Mouse (Mus musculus): Measurements from ENCODE around the gene Grik3. TPM values are rescaled to one million over a fixed set of nuclear protein-coding genes. Genes with fewer than 3 reads are reported as not detected.

The Grik3 gene
- polyA plus RNA-seq, 1 experiment from 2014 or later: 0.15 TPM

GRCm38 (mm10) chr4:125478071-125478470 lies 12.4 kb upstream of the Grik3 start:
- Histone ChIP-seq H3K9ac (no peak overlapping the region), H3K27me3 (peaks cover 49% of the 10 kb centered on the region), H3K36me3 (no peaks in the 10 kb centered on the region), H3K4me2 (no peak overlapping the region), H3K27ac (no peak overlapping the region), H3K4me3 (no peak overlapping the region), H3K9me3 (replicated peaks) (no peaks in the 10 kb centered on the region), H3K4me1 (replicated peaks) (no peaks in the 10 kb centered on the region)
- ATAC-seq (replicated peaks; ENCODE audit: insufficient number of reproducible peaks, insufficient read depth, low FRiP score, low read depth): no peak
- 33% methylated on average over 12 of the region's 12 CpGs for WGBS

GRCm38 (mm10) chr4:125481256-125481655 lies 9.2 kb upstream of the Grik3 start:
- ATAC-seq (replicated peaks; ENCODE audit: insufficient number of reproducible peaks, insufficient read depth, low FRiP score, low read depth): no peak
- H3K9me3 ChIP-seq (replicated peaks): no peaks in the 10 kb centered on the region
- no peak overlapping the region for H3K9ac ChIP-seq
- WGBS: 19% methylated on average over 3 of the region's 3 CpGs
- peaks cover 74% of the 10 kb centered on the region for H3K27me3 ChIP-seq
- H3K4me3 ChIP-seq: no peak overlapping the region
- no peaks in the 10 kb centered on the region for H3K36me3 ChIP-seq
- H3K4me2 ChIP-seq: no peak overlapping the region
- H3K27ac ChIP-seq: no peak overlapping the region
- no peaks in the 10 kb centered on the region for H3K4me1 ChIP-seq (replicated peaks)

GRCm38 (mm10) chr4:125484131-125484530 lies 6.4 kb upstream of the Grik3 start:
- 27% methylated on average over 8 of the region's 8 CpGs for WGBS
- no peak for ATAC-seq (replicated peaks; ENCODE audit: insufficient number of reproducible peaks, insufficient read depth, low FRiP score, low read depth)

GRCm38 (mm10) chr4:125485416-125486239 lies 4.9 kb upstream of the Grik3 start:
- no peak overlapping the region for H3K27ac ChIP-seq
- H3K4me3 ChIP-seq: no peak overlapping the region
- H3K9me3 ChIP-seq (replicated peaks): no peaks in the 10 kb centered on the region
- no peaks in the 10 kb centered on the region for H3K36me3 ChIP-seq
- 40% methylated on average over 15 of the region's 15 CpGs for WGBS
- no peak overlapping the region for H3K4me2 ChIP-seq
- H3K9ac ChIP-seq: no peak overlapping the region
- peaks cover 10% of the 10 kb centered on the region for H3K4me1 ChIP-seq (replicated peaks)
- ATAC-seq (replicated peaks; ENCODE audit: insufficient number of reproducible peaks, insufficient read depth, low FRiP score, low read depth): no peak
- H3K27me3 ChIP-seq: peaks cover 96% of the 10 kb centered on the region

More at GRCm38 (mm10) chr4:125484131-125484530, 6.4 kb upstream of the Grik3 start:
- Histone ChIP-seq H3K4me3 (no peak overlapping the region), H3K4me1 (replicated peaks) (no peaks in the 10 kb centered on the region), H3K36me3 (no peaks in the 10 kb centered on the region), H3K27me3 (peaks cover 91% of the 10 kb centered on the region), H3K9ac (no peak overlapping the region), H3K4me2 (no peak overlapping the region), H3K9me3 (replicated peaks) (no peaks in the 10 kb centered on the region), H3K27ac (no peak overlapping the region)

- H3K4me2 ChIP-seq: no peak overlapping the region
- no peak overlapping the region for H3K27ac ChIP-seq
- H3K36me3 ChIP-seq: no peaks in the 10 kb centered on the region
- H3K27me3 ChIP-seq: peaks cover 97% of the 10 kb centered on the region
- no peak overlapping the region for H3K4me3 ChIP-seq
- no peak overlapping the region for H3K9ac ChIP-seq
- ATAC-seq (replicated peaks; ENCODE audit: insufficient number of reproducible peaks, insufficient read depth, low FRiP score, low read depth): no peak
- H3K9me3 ChIP-seq (replicated peaks): no peaks in the 10 kb centered on the region
- WGBS: 3% methylated on average over 13 of the region's 13 CpGs
- peaks cover 20% of the 10 kb centered on the region for H3K4me1 ChIP-seq (replicated peaks)
Measured at GRCm38 (mm10) chr4:125486616-125487015, 3.9 kb upstream of the Grik3 start.

GRCm38 (mm10) chr4:125487031-125487430 lies 3.5 kb upstream of the Grik3 start:
- 4% methylated on average over 7 of the region's 7 CpGs for WGBS
- no peaks in the 10 kb centered on the region for H3K9me3 ChIP-seq (replicated peaks)
- no peaks in the 10 kb centered on the region for H3K36me3 ChIP-seq
- H3K4me2 ChIP-seq: no peak overlapping the region
- ATAC-seq (replicated peaks; ENCODE audit: insufficient number of reproducible peaks, insufficient read depth, low FRiP score, low read depth): no peak
- H3K4me3 ChIP-seq: no peak overlapping the region
- H3K9ac ChIP-seq: no peak overlapping the region
- peaks cover 97% of the 10 kb centered on the region for H3K27me3 ChIP-seq
- H3K27ac ChIP-seq: no peak overlapping the region
- peaks cover 22% of the 10 kb centered on the region for H3K4me1 ChIP-seq (replicated peaks)

- Histone ChIP-seq H3K27me3 (peaks cover 100% of the 10 kb centered on the region), H3K4me2 (no peak overlapping the region), H3K4me1 (replicated peaks) (peaks cover 24% of the 10 kb centered on the region), H3K27ac (no peak overlapping the region), H3K4me3 (no peak overlapping the region), H3K36me3 (no peaks in the 10 kb centered on the region), H3K9ac (no peak overlapping the region), H3K9me3 (replicated peaks) (no peaks in the 10 kb centered on the region)
- ATAC-seq (replicated peaks; ENCODE audit: insufficient number of reproducible peaks, insufficient read depth, low FRiP score, low read depth): no peak
- WGBS: 4% methylated on average over 26 of the region's 26 CpGs
Measured at GRCm38 (mm10) chr4:125488796-125489637, 1.5 kb upstream of the Grik3 start.

GRCm38 (mm10) chr4:125489901-125490590 lies 454 bp upstream of the Grik3 start:
- 0 out of 2 replicates have a peak, but pooled peaks have one; percentile 32 for ATAC-seq (replicated peaks; ENCODE audit: insufficient number of reproducible peaks, insufficient read depth, low FRiP score, low read depth)
- Histone ChIP-seq H3K9ac (no peak overlapping the region), H3K36me3 (no peaks in the 10 kb centered on the region), H3K4me2 (peak overlapping the region; percentile 60), H3K27me3 (peaks cover 100% of the 10 kb centered on the region), H3K9me3 (replicated peaks) (no peaks in the 10 kb centered on the region), H3K4me1 (replicated peaks) (peaks cover 24% of the 10 kb centered on the region), H3K27ac (no peak overlapping the region), H3K4me3 (peak overlapping the region; percentile 36)
- whole genome bisulfite sequencing: under 1% methylated on average over 80 of the region's 81 CpGs

- Histone ChIP-seq H3K4me2 (peak overlapping the region; percentile 60), H3K27ac (no peak overlapping the region), H3K36me3 (no peaks in the 10 kb centered on the region), H3K27me3 (peaks cover 100% of the 10 kb centered on the region), H3K9ac (no peak overlapping the region), H3K4me1 (replicated peaks) (peaks cover 32% of the 10 kb centered on the region), H3K4me3 (peak overlapping the region; percentile 36), H3K9me3 (replicated peaks) (no peaks in the 10 kb centered on the region)
- WGBS: under 1% methylated on average over 42 of the region's 42 CpGs
- ATAC-seq (replicated peaks; ENCODE audit: insufficient number of reproducible peaks, insufficient read depth, low FRiP score, low read depth): no peak
Measured at GRCm38 (mm10) chr4:125491505-125492121, 1.1 kb downstream of the Grik3 start.

GRCm38 (mm10) chr4:125492122-125492505 lies 1.6 kb downstream of the Grik3 start:
- Histone ChIP-seq H3K36me3 (no peaks in the 10 kb centered on the region), H3K9me3 (replicated peaks) (no peaks in the 10 kb centered on the region), H3K27ac (no peak overlapping the region), H3K27me3 (peaks cover 100% of the 10 kb centered on the region), H3K9ac (no peak overlapping the region), H3K4me1 (replicated peaks) (peaks cover 35% of the 10 kb centered on the region), H3K4me2 (no peak overlapping the region), H3K4me3 (no peak overlapping the region)
- WGBS: 17% methylated on average over 9 of the region's 9 CpGs
- ATAC-seq (replicated peaks; ENCODE audit: insufficient number of reproducible peaks, insufficient read depth, low FRiP score, low read depth): no peak

- Histone ChIP-seq H3K36me3 (no peaks in the 10 kb centered on the region), H3K4me2 (no peak overlapping the region), H3K27ac (no peak overlapping the region), H3K4me1 (replicated peaks) (peaks cover 35% of the 10 kb centered on the region), H3K27me3 (peaks cover 100% of the 10 kb centered on the region), H3K9ac (no peak overlapping the region), H3K4me3 (no peak overlapping the region), H3K9me3 (replicated peaks) (no peaks in the 10 kb centered on the region)
- 22% methylated on average over 9 of the region's 9 CpGs for WGBS
- ATAC-seq (replicated peaks; ENCODE audit: insufficient number of reproducible peaks, insufficient read depth, low FRiP score, low read depth): no peak
Measured at GRCm38 (mm10) chr4:125492706-125493105, 2.2 kb downstream of the Grik3 start.
